Mouse (Mus musculus): ENCODE measurements around the gene 1700016H13Rik. TPM values are rescaled to one million over a fixed set of nuclear protein-coding genes. Genes with fewer than 3 reads are reported as not detected.

1700016H13Rik gene
- total and polyA plus RNA-seq, 2 experiments from 2014 or later: 0.37 TPM; not detected in 1

- WGBS: 43% methylated on average over 17 of the region's 17 CpGs
- Histone ChIP-seq H3K4me2 (ENCODE audit: low read depth, low read length) (0 out of 2 replicates have a peak within 1 kb of the TSS, but pooled peaks have one; percentile 17), H3K4me1 (ENCODE audit: insufficient read depth, low read length) (no peaks in the 10 kb centered on the region; the same call in none of the 2 replicates), H3K9ac (replicated peaks; ENCODE audit: low read length) (no peak within 1 kb of the TSS), H3K9me3 (ENCODE audit: low read length) (no peaks in the 10 kb centered on the region), H3K4me3 (ENCODE audit: low read length) (no peak within 1 kb of the TSS), H3K36me3 (ENCODE audit: insufficient read depth, low read length) (no peaks in the 10 kb centered on the region), H3K27me3 (ENCODE audit: insufficient read depth, low read length) (no peaks in the 10 kb centered on the region), H3K27ac (peak within 1 kb of the TSS; percentile 26; the same call in 1 of the 2 replicates)
- TF ChIP-seq CTCF (IDR thresholded peaks at IDR 0.05; ENCODE audit: low read depth): peak; percentile 2; the same call in 1 of the 2 replicates
- DNase-seq (ENCODE audit: low spot score) (peak; percentile 85), ATAC-seq (peak; percentile 91)
These were observed 26.6 kb downstream of the 1700016H13Rik start, which contains the start of gene Slc10a6 for GRCm38 (mm10) chr5:103629111-103629764. TSS of gene Slc10a6 (minus strand) at chr5:103629403.

DNA sequence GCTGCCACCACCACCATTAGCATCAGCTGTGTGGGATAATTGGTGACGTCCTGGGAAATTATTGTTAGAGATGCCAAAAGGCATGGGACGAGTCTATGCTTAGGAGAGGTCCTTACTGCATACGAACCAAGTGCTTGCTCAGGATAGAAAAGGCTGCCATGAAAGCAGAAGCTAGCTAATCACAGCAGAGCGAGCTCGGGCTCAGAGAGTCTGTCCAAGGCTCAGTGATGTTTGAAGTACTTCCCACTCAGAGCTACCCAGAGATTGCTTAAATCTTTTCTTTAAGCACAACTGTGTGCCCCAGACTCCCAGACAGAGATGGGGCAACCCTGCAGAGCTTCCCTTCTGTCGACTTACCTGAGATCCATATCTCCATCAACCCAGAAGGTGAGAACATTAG, 27.3 kb downstream of the 1700016H13Rik start:
- no peak for ATAC-seq
- no peak for DNase-seq (ENCODE audit: low spot score)
- Histone ChIP-seq H3K9me3 (ENCODE audit: low read length) (no peaks in the 10 kb centered on the region), H3K4me1 (ENCODE audit: insufficient read depth, low read length) (no peaks in the 10 kb centered on the region; the same call in none of the 2 replicates), H3K27me3 (ENCODE audit: insufficient read depth, low read length) (no peaks in the 10 kb centered on the region), H3K27ac (no peak overlapping the region), H3K36me3 (ENCODE audit: insufficient read depth, low read length) (no peaks in the 10 kb centered on the region), H3K4me2 (ENCODE audit: low read depth, low read length) (no peak overlapping the region), H3K9ac (replicated peaks; ENCODE audit: low read length) (no peak overlapping the region), H3K4me3 (ENCODE audit: low read length) (no peak overlapping the region)
- TF ChIP-seq CTCF (IDR thresholded peaks at IDR 0.05; ENCODE audit: low read depth): no peak
- WGBS: 77% methylated on average over 6 of the region's 6 CpGs

DNA sequence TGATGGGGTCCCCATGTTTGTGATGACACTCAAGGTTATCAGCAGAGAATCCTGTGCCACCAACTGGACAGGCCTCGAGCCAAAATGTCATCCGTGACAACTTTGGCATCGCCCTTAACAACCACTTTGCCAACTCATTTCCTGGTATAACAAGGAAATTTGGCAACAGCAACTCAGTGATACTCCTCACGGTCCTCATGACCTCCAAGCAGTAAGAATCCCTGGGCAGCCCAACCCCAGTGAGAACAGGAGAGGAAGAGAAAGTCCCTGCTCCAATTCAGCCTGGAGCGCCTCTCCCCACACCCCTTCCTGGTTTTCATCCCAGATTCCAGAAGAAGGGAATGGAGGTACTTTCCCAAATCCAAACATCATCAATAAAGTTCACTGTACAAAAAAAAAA, 31.0 kb downstream of the 1700016H13Rik start:
- DNase-seq (ENCODE audit: low spot score) (no peak), ATAC-seq (no peak)
- Histone ChIP-seq H3K27me3 (ENCODE audit: insufficient read depth, low read length) (no peaks in the 10 kb centered on the region), H3K9ac (replicated peaks; ENCODE audit: low read length) (no peak overlapping the region), H3K27ac (no peak overlapping the region), H3K4me2 (ENCODE audit: low read depth, low read length) (no peak overlapping the region), H3K36me3 (ENCODE audit: insufficient read depth, low read length) (no peaks in the 10 kb centered on the region), H3K4me1 (ENCODE audit: insufficient read depth, low read length) (no peaks in the 10 kb centered on the region; the same call in none of the 2 replicates), H3K4me3 (ENCODE audit: low read length) (no peak overlapping the region), H3K9me3 (ENCODE audit: low read length) (no peaks in the 10 kb centered on the region)
- WGBS: 87% methylated on average over 5 of the region's 5 CpGs
- no peak for TF ChIP-seq CTCF (IDR thresholded peaks at IDR 0.05; ENCODE audit: low read depth)

- no peaks in the 10 kb centered on the region for H3K4me1 ChIP-seq (ENCODE audit: insufficient read depth, low read length)
- H3K36me3 ChIP-seq (ENCODE audit: insufficient read depth, low read length): no peaks in the 10 kb centered on the region
- 53% methylated on average over 5 of the region's 5 CpGs for WGBS
These were observed 33.5 kb downstream of the 1700016H13Rik start for GRCm38 (mm10) chr5:103622321-103622720.

GRCm38 (mm10) chr5:103620301-103620973, 35.4 kb downstream of the 1700016H13Rik start:
- Histone ChIP-seq H3K9ac (replicated peaks; ENCODE audit: low read length) (no peak overlapping the region), H3K27ac (no peak overlapping the region), H3K27me3 (ENCODE audit: insufficient read depth, low read length) (no peaks in the 10 kb centered on the region), H3K36me3 (ENCODE audit: insufficient read depth, low read length) (no peaks in the 10 kb centered on the region), H3K9me3 (ENCODE audit: low read length) (no peaks in the 10 kb centered on the region), H3K4me3 (ENCODE audit: low read length) (no peak overlapping the region), H3K4me2 (ENCODE audit: low read depth, low read length) (no peak overlapping the region), H3K4me1 (ENCODE audit: insufficient read depth, low read length) (no peaks in the 10 kb centered on the region)
- ATAC-seq (no peak), DNase-seq (ENCODE audit: low spot score) (no peak)
- TF ChIP-seq CTCF (IDR thresholded peaks at IDR 0.05; ENCODE audit: low read depth): no peak
- WGBS: 76% methylated on average over 12 of the region's 12 CpGs

More at GRCm38 (mm10) chr5:103622321-103622720, 33.5 kb downstream of the 1700016H13Rik start:
- no peak overlapping the region for H3K4me2 ChIP-seq (ENCODE audit: low read depth, low read length)
- H3K27ac ChIP-seq: no peak overlapping the region
- no peak overlapping the region for H3K9ac ChIP-seq (replicated peaks; ENCODE audit: low read length)
- TF ChIP-seq CTCF (IDR thresholded peaks at IDR 0.05; ENCODE audit: low read depth): no peak
- no peak for DNase-seq (ENCODE audit: low spot score)
- no peaks in the 10 kb centered on the region for H3K9me3 ChIP-seq (ENCODE audit: low read length)
- ATAC-seq: no peak
- no peaks in the 10 kb centered on the region for H3K27me3 ChIP-seq (ENCODE audit: insufficient read depth, low read length)
- no peak overlapping the region for H3K4me3 ChIP-seq (ENCODE audit: low read length)

DNA sequence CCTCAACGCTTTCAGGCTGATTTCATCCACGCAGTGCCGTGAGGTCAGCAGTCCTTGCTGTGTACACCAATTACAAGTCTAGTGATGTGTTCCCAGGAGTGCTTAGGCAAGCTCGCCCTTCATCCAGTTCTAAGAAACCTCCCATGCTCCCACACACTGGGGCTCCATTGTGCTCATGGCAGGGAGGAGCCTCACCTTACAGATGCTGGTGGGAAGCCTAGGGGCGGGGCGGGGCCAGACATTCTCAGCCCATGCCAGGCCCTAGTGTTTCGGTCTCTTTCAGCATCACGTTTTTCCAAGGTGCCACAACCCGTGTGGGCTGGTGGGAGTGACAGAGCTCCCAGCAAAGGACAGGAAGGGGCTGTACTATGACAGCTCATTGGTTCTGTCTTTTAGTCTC, 38.6 kb downstream of the 1700016H13Rik start:
- Histone ChIP-seq H3K9me3 (ENCODE audit: low read length) (no peaks in the 10 kb centered on the region), H3K4me2 (ENCODE audit: low read depth, low read length) (no peak overlapping the region), H3K4me3 (ENCODE audit: low read length) (no peak overlapping the region), H3K9ac (replicated peaks; ENCODE audit: low read length) (no peak overlapping the region), H3K4me1 (ENCODE audit: insufficient read depth, low read length) (no peaks in the 10 kb centered on the region), H3K27ac (no peak overlapping the region), H3K36me3 (ENCODE audit: insufficient read depth, low read length) (no peaks in the 10 kb centered on the region), H3K27me3 (ENCODE audit: insufficient read depth, low read length) (no peaks in the 10 kb centered on the region)
- no peak for DNase-seq (ENCODE audit: low spot score)
- 63% methylated on average over 9 of the region's 9 CpGs for WGBS
- ATAC-seq: no peak
- TF ChIP-seq CTCF (IDR thresholded peaks at IDR 0.05; ENCODE audit: low read depth): no peak

All from hindbrain, postnatal 0 days (tissue).